Mouse (Mus musculus): ENCODE data around the gene Klra10.
"Not testable (repeated sequence)": the region's sequence is repeated elsewhere in the genome, so short reads cannot be mapped to it uniquely, and the experiment has no call there.

The Klra10 gene

DNA sequence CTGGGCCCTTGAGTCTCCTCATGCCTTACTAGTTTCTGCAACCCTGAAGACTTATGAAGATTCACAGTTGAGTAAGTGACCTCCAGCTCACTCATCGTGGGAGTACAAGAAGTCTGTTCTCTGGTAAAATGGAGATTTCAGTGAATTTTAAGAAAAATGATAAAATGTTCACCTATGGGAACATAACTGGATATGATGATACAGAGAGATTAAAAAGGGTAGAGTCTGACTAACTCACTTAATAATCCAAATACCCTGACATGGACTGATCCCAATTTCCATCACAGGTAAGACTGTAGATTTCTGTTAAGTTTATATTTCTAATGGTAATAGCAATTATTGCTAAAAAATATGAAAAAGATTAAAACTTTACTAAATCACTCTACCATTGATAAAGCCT lies at the start of gene Klra10:
Klra10 (minus strand) TSS at position 101 of the 400 bp plus-strand sequence.
- not testable (repeated sequence) for DNase-seq

DNA sequence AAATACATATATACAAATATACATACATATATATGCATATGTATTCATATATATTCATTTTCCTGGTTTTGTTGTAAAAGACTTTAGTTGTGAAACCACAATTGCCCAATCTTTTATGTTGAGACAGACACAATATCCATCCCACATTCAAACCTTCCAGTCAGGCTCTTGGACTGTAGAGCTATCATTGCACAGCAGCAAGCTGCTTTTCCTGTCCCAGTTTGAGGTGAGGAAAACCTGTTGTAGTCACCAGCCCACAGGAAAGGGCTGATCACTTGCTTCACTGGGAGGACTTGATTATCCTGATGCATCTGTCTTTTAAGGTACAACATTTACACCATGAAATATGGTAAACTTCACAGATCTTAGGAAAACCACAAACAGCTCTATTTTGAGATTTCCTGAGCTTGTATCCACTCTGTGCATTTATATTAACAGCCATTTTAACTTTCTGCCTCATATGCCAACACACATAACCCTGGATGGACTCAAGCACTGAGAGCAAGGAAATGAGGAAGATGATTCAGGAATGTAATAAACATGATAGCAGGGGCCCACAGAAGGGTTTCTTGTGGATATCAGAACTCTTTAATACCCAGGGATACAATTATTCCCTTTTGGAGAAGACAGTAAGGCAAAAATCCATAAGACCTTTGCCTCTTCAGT lies 6.4 kb upstream of the Klra10 start:
- DNase-seq, result no peak

DNA sequence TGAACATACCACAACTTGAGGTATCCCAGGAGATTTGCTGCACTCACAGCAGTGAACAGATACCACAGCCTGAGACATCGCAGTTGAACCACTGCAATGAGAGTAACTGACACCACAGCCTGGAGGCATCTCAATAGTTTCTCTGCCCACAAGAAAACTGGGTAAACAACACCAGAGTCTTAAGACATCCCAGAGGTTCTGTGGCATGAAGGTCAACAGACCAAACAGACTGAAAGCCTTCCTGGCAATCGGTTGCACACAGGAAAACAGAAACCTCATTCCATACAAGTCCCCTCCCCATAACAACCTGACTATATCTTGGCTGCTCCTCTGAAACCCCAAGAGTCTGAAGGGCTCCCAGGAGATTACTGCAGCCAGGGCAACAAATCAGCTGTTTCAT lies 26.4 kb downstream of the Klra10 start:
- no peak for DNase-seq

- no peak for DNase-seq
Observed at GRCm38 (mm10) chr6:130237536-130237935, 44.2 kb downstream of the Klra10 start.

DNA sequence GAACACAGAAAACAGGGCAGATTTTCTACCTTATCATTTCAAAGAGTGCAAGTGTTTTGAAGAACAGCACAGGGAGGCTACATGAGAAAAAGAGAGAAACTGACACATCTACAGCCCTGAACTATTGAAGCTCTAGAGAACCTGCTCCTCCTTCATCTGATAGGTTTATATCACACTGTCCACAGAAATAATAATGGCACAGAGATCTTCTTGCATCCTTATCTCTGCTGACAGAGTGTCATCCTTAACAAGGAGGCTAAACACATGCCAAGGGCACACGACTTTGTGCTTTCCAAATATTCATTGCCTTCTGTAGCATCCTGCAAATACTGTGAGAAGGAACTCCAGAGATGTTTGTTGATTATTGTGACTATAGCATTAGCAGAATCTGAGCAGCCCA lies 45.1 kb downstream of the Klra10 start:
- DNase-seq, result no peak

- DNase-seq, result no peak
Observed at GRCm38 (mm10) chr6:130233222-130233621, 48.5 kb downstream of the Klra10 start, which contains the start of gene Klra7. Gene Klra7, minus strand, starts transcription at chr6:130233322.

All from cerebellum, postnatal 10 days (tissue).